Mouse (Mus musculus) heart, adult 2 months (tissue): ENCODE results near the gene Grin1.

Source experiments
- CTCF ChIP-seq: fragments of 200-600 bp; IDR thresholded peaks from 2 replicates; pipeline ENCODE4 v1.8.1; 2022; ENCODE audit warnings: antibody characterized with exemption, mild to moderate bottlenecking, moderate library complexity
- EP300 ChIP-seq: fragments of 200-500 bp; IDR thresholded peaks from 2 replicates; pipeline ENCODE4 v1.6.1; 2011; ENCODE audit warnings: low read depth, low read length, control low read depth; ENCODE audit not compliant: insufficient read depth
- POLR2A ChIP-seq: fragments of 200-500 bp; IDR thresholded peaks from 2 replicates; pipeline ENCODE4 v1.6.1; 2011; ENCODE audit warnings: mild to moderate bottlenecking, low read depth, low read length, control low read depth; ENCODE audit not compliant: insufficient read depth

DNA sequence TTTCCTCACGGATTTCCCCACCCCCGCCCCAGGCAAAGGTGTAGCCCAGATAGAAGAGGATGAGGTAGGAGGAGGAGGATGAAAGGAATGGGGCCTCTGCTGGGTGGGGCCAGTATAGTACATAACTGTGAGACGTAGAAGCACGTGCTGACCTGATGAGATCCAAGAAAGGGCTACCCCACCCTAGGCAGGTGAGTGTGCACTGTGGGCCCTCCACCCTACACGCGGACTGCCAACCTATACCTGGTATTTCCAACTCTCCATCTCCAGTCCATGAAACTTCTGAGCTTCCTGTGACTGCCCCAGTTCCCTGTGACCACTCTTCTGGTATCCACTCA lies 77.6 kb downstream of the Grin1 start:
- TF ChIP-seq POLR2A, result no peak
- TF ChIP-seq CTCF, result no peak
- TF ChIP-seq EP300, result no peak
